Mouse (Mus musculus): ENCODE measurements around the gene Fcnb.

The Fcnb gene

DNA sequence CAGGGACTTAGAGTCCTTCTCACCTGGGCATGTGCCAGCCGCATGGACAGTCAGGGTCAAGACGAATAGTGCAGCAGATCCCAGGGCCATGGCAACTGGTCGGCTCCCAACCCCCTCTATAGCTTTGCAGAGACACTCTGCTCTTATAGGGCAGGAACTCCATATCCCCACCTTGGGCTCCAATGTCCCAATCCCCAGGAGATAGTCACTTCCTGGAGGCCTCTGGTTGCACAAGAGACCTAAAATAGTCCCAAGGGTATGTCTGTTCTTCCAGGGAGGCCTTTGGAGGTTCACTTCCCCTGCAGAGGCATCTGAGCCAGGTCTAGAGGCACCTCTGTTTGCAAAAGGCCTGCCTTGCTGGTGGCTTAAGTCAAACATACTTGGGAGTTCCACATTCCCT lies at the start of gene Fcnb:
TSS of gene Fcnb (minus strand) at position 118 of the 400 bp plus-strand sequence.
- DNase-seq (ENCODE audit: low read depth, low spot score) = no peak
- H3K27me3 ChIP-seq (ENCODE audit: control insufficient read depth, insufficient read depth, low read length, poor library complexity, severe bottlenecking) = no peaks in the 10 kb centered on the region
- H3K36me3 ChIP-seq (ENCODE audit: control insufficient read depth, insufficient read depth, low read length, poor library complexity, severe bottlenecking) = no peaks in the 10 kb centered on the region

DNA sequence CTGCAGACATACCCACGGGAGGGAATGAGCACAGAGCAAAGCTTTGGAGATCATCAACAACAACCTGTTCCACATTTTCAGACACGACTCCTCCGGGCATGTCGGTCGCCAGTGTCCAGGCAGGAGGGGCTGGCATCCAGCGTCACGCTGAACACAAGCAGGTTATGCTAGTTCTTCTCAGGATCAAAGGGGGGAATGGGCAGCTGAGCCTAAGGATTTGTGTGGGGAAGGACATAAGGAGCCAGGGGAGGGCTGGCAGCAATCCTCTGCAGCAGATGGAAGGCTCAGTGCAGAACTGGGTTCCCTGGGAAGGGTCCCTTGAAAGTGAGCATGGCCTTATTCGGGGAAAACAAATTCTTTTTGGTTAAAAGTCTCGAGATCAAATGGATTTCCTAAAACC lies 49.1 kb upstream of the Fcnb start:
- Histone ChIP-seq H3K36me3 (ENCODE audit: control insufficient read depth, insufficient read depth, low read length, poor library complexity, severe bottlenecking) (no peaks in the 10 kb centered on the region), H3K27me3 (ENCODE audit: control insufficient read depth, insufficient read depth, low read length, poor library complexity, severe bottlenecking) (no peaks in the 10 kb centered on the region)
- DNase-seq (ENCODE audit: low read depth, low spot score) = no peak

DNA sequence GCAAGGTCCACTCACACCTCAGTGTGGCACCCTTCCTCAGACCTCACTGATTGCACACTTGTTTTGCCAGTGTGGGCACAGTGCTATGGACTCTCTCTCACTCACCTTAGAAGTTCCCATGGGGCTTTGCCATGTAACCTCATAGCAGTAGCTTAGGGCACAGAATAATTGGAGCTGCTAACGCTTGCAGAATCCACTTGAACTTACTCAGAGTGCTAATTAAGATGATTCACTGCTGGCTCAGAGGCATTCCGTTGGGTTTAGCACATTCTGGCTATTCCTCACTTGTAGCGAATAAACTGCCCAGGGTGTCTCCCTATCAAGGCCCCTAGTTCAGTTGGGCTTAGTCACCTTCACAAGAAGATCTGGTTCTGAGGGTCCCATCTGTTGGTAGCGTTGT lies 47.4 kb upstream of the Fcnb start:
- DNase-seq (ENCODE audit: low read depth, low spot score) = no peak
- H3K27me3 ChIP-seq (ENCODE audit: control insufficient read depth, insufficient read depth, low read length, poor library complexity, severe bottlenecking) = no peaks in the 10 kb centered on the region
- H3K36me3 ChIP-seq (ENCODE audit: control insufficient read depth, insufficient read depth, low read length, poor library complexity, severe bottlenecking) = no peaks in the 10 kb centered on the region

DNA sequence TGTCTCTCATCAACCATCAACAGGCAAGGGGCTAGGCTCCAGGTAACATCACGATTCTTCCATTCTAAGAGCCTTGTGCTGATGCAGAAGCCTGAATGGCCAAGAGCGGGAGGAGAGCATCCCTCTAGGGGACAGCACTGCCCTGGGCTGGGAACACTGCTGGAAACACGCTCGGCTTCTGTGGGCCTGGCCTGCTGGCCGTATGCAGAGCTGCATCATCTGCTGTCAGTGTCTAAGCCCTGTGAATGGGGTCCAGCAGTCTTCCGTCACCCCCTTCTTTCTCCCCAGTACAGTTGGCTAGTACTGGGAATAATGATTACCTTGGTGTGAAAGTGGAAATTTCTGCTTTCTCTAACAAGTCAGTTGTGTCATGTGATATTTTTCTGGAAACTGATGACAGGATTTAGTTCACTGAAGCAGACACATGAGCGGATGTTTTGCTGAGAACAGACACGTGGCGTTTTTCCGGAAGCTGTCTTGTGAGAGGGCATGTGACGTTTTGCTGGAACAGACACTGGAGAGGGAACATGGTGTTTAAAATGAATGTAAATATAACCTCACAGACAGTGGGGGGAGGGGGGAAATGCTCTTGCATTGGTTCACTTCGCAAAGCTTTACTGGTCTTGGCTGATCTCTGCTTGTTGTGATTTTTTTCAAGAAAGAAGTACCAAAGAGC lies 42.2 kb upstream of the Fcnb start:
- Histone ChIP-seq H3K27me3 (ENCODE audit: control insufficient read depth, insufficient read depth, low read length, poor library complexity, severe bottlenecking) (no peaks in the 10 kb centered on the region), H3K36me3 (ENCODE audit: control insufficient read depth, insufficient read depth, low read length, poor library complexity, severe bottlenecking) (no peaks in the 10 kb centered on the region)
- DNase-seq (ENCODE audit: low read depth, low spot score) = no peak

DNA sequence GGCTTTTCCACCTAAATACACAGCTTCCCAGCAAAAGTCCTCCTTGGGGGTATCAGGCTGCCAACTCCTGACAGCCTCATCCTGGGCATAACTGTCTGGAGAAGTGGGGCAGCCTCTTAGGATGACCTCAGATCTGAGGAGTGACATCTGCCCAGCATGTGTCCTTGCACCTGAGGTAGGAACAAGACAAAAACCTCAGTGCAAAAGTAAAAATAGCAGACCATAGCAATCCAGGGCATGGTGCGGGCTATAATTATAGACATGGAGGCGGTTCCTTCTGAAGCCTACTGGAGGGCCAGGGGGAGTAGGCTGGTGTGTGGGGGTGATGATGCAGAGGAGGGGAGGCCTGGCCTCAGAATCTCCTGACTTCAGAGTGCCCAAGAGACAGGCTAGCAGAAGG lies 39.2 kb upstream of the Fcnb start:
- no peaks in the 10 kb centered on the region for H3K36me3 ChIP-seq (ENCODE audit: control insufficient read depth, insufficient read depth, low read length, poor library complexity, severe bottlenecking)
- no peaks in the 10 kb centered on the region for H3K27me3 ChIP-seq (ENCODE audit: control insufficient read depth, insufficient read depth, low read length, poor library complexity, severe bottlenecking)
- no peak for DNase-seq (ENCODE audit: low read depth, low spot score)

DNA sequence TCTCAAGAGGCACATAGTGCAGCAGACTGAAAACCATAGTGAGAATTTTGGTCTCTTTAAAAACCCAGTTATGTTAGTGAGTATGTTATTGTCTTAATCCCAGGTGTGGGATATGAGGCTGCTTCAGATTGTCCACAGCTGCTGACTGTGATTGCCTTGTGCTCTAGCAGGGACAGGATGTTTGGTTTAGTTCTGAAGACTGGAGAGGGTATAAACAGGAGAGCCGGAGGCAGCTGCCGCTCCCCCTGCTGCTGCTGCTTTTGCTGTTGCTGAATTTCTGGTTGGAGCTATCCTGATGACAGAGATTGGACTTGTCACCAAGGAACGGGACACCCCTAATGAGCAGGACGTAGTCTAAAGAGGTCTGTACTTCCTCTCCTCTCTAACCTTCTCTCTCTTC lies 36.6 kb upstream of the Fcnb start:
- no peak for DNase-seq (ENCODE audit: low read depth, low spot score)
- H3K27me3 ChIP-seq (ENCODE audit: control insufficient read depth, insufficient read depth, low read length, poor library complexity, severe bottlenecking) = no peaks in the 10 kb centered on the region
- H3K36me3 ChIP-seq (ENCODE audit: control insufficient read depth, insufficient read depth, low read length, poor library complexity, severe bottlenecking) = no peaks in the 10 kb centered on the region

DNA sequence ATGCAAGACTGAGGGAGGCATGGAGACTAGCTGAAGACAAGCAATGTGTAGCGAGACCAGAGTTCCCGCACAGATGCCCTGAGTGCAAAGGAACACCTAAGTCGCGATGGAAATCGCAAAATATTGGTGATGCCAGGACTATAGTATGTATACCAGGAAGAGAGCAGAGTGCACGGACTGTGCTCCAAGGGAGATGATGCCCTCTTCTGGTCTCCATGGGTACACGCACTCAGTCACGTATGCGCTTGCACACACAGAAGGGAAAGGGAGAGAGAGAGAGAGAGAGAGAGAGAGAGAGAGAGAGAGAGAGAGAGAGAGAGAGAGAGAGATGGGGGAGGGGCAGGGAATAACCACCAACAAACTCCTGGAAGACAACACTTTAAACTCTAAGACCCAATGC lies 35.7 kb upstream of the Fcnb start:
- no peak for DNase-seq (ENCODE audit: low read depth, low spot score)
- H3K36me3 ChIP-seq (ENCODE audit: control insufficient read depth, insufficient read depth, low read length, poor library complexity, severe bottlenecking) = no peaks in the 10 kb centered on the region
- H3K27me3 ChIP-seq (ENCODE audit: control insufficient read depth, insufficient read depth, low read length, poor library complexity, severe bottlenecking) = no peaks in the 10 kb centered on the region

DNA sequence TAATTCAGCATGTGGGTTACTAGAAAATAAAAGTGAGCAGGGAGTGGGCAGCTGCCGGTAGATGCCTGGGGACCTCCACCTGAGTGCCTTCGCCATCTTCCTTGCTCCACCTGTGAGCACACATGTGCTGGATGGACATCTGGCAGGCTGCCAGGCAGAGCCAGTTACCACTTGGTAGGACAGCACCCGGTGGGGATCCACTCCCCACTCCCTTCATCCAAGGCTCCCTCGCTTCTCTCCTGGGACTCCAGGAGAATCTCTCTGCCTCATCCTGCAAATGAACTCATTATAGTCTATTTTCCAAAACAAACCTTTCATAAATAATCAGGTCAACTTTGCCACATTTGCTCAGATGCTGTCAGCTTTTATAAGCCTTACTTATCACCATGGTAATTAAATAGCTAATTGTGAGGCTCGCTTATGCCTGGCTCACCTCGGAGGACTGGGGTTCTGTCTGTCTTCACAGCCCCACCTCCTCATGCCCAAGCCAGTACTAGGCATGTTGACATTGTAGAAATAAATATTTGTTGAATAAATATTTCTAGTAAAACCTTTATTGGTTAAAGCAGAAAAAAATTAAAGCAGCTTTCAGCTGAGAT lies 33.9 kb upstream of the Fcnb start:
- no peak for DNase-seq (ENCODE audit: low read depth, low spot score)
- no peaks in the 10 kb centered on the region for H3K36me3 ChIP-seq (ENCODE audit: control insufficient read depth, insufficient read depth, low read length, poor library complexity, severe bottlenecking)

DNA sequence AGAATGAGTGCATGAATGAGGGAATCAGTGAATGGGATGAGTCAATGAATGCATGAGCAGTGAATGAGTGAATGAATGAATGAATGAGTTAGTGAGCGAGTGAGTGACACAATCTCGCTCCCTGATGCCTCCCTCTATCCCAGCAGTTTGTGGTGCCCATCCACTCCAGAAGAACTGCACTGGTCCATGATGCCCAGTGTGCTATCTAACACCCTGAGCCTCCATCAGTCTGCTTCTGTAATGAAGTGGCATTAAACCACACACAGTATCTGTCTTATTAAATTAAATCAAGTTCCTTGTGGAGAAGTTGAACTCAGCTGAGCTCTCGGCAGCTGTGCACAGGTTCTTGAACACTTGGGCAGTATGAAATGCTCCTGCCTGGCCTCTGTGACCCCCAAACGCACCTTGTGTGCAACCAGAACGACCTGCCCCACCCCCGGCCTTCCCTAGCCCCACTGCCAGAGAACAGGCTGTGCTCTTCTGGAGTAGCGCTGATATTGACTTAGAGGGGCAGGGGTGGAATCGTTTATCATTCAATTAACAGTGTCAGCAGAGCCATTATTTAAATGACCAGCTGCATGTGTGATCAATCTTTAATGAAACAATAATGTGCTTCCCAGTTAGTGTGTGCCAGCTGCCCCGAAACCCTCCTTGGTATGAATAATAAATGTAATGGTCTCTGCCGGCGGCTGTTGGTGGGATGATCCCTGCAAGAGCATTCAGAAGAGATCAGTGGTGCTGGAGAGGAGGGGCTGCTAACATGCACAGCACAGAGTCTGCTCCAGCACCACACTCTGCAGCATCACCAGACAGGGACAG lies 33.0 kb upstream of the Fcnb start:
- no peak for DNase-seq (ENCODE audit: low read depth, low spot score)
- no peaks in the 10 kb centered on the region for H3K27me3 ChIP-seq (ENCODE audit: control insufficient read depth, insufficient read depth, low read length, poor library complexity, severe bottlenecking)
- no peaks in the 10 kb centered on the region for H3K36me3 ChIP-seq (ENCODE audit: control insufficient read depth, insufficient read depth, low read length, poor library complexity, severe bottlenecking)

More for the DNA sequence above, 33.9 kb upstream of the Fcnb start:
- H3K27me3 ChIP-seq (ENCODE audit: control insufficient read depth, insufficient read depth, low read length, poor library complexity, severe bottlenecking) = no peaks in the 10 kb centered on the region

DNA sequence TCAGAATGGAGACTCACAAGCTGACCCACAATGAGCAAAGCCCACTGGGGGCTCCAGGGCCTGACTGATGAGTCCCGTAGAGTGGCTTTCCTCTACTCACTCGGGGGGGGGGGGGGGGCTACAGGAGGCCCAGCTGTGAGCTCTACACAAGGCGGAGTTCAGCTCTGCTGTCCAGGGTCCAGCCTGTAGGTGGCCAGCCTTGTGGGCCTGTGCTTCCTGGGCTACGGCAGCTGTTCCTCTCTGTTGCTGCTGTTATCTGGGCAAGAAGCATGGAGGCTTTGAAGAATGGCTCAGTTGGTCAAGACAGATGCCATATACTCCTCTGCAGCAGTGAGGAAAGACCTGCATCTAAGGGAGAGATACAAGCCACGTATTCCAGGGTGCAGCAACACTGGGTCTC lies 24.1 kb upstream of the Fcnb start:
- Histone ChIP-seq H3K36me3 (ENCODE audit: control insufficient read depth, insufficient read depth, low read length, poor library complexity, severe bottlenecking) (no peaks in the 10 kb centered on the region), H3K27me3 (ENCODE audit: control insufficient read depth, insufficient read depth, low read length, poor library complexity, severe bottlenecking) (no peaks in the 10 kb centered on the region)
- no peak for DNase-seq (ENCODE audit: low read depth, low spot score)

DNA sequence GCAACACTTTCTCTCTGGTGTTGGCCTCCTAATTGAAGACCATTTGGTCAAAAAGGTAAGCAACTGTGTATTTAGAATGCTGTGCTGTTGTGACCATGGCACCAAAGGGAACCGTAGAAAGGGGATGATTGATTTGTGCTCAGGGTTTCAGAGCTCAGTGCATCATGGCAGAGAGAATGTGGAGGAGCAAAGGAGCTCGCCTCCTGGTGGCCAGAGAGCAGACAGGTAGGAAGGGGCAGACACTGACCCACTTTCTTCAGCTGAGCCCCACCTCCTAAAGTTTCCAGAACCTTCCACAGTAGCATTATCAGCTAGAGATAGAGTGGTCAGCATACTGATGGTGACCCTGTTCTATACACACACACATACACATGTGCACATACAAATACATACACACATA lies 21.3 kb upstream of the Fcnb start:
- no peaks in the 10 kb centered on the region for H3K36me3 ChIP-seq (ENCODE audit: control insufficient read depth, insufficient read depth, low read length, poor library complexity, severe bottlenecking)
- H3K27me3 ChIP-seq (ENCODE audit: control insufficient read depth, insufficient read depth, low read length, poor library complexity, severe bottlenecking) = no peaks in the 10 kb centered on the region
- no peak for DNase-seq (ENCODE audit: low read depth, low spot score)

DNA sequence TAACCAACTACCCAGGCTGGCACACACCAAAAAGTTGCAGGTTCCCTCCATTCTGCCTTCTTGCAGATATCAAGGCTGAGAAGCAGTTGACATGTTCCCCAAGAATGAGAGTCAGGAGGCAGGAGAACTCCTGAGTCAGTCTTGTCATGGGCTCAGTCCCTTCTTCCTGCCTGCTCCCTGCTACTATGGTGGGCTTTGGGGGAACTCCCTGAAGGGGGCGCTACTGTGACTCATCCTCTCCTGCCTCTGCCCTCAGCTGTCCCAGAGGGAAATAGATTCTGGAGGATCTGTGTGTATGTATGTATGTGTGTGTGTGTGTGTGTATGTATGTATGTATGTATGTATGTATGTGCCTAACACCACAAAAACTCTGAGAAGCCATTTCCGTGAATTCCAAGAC lies 19.0 kb upstream of the Fcnb start:
- H3K27me3 ChIP-seq (ENCODE audit: control insufficient read depth, insufficient read depth, low read length, poor library complexity, severe bottlenecking) = no peaks in the 10 kb centered on the region
- no peaks in the 10 kb centered on the region for H3K36me3 ChIP-seq (ENCODE audit: control insufficient read depth, insufficient read depth, low read length, poor library complexity, severe bottlenecking)
- peak; percentile 2 for DNase-seq (ENCODE audit: low read depth, low spot score)

DNA sequence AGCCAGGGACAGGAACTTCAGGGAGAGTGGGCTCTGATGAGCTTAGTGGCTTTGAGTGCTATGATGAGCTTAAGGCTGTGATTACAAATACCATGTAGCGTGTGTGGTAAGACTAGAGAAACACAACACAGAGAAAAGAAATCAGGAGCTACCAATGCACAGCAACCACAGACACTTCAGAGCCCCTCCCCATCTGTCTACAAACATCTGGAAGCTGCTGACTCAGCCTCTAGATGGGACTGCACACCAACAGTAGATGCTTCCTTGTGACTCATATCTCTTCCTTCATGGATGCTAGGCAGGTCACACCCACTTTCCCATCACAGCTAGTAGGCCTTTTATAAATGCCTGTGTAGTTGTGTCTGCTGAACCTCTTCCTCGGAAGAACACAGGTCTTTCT lies 17.2 kb upstream of the Fcnb start:
- DNase-seq (ENCODE audit: low read depth, low spot score) = no peak
- no peaks in the 10 kb centered on the region for H3K27me3 ChIP-seq (ENCODE audit: control insufficient read depth, insufficient read depth, low read length, poor library complexity, severe bottlenecking)
- no peaks in the 10 kb centered on the region for H3K36me3 ChIP-seq (ENCODE audit: control insufficient read depth, insufficient read depth, low read length, poor library complexity, severe bottlenecking)

DNA sequence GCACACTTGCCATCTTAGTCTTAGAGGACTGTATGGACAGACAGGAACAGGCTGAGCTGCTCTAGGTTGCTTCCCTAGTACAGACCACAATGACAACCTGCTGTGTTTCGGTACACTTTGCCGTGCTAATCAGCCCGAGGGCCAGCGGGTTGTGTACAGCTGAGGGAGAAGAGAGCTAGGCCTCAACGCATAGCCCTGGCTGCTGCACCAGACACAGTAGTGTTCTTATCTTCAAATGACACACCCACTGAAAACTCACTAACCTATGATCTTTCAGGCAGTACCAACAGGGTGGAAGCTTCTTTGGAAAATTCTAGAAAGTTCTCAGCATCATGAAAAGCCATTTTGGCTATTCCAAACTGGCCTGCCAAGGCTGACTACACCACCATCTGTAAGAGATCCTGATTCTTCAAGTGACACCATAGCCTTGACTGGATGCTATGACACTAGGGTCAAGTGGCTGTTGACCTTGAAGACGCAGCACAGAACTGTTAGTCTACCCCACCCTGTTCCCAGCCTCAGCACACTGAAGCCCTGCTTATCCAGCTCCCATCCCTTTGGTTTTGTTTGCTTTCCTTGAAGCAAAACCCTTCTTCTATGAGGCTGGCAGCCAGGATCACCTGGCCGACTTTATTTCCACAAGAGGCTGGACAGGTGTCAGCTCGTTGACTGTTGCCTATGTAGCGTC lies 16.3 kb upstream of the Fcnb start:
- DNase-seq (ENCODE audit: low read depth, low spot score) = no peak
- H3K36me3 ChIP-seq (ENCODE audit: control insufficient read depth, insufficient read depth, low read length, poor library complexity, severe bottlenecking) = no peaks in the 10 kb centered on the region

More for the DNA sequence above, 16.3 kb upstream of the Fcnb start:
- no peaks in the 10 kb centered on the region for H3K27me3 ChIP-seq (ENCODE audit: control insufficient read depth, insufficient read depth, low read length, poor library complexity, severe bottlenecking)
